Mouse (Mus musculus) skeletal muscle tissue, adult 2 months (tissue): ENCODE data around the gene Ttc9b.
A peak's percentile ranks its signal among the peaks of the same experiment; 100 is the strongest.

Experiments
- DNase-seq: peaks from one replicate; pipeline ENCODE4 v3.0.0-alpha.2; 2012; ENCODE audit warnings: low read depth, low spot score

The Ttc9b gene

DNA sequence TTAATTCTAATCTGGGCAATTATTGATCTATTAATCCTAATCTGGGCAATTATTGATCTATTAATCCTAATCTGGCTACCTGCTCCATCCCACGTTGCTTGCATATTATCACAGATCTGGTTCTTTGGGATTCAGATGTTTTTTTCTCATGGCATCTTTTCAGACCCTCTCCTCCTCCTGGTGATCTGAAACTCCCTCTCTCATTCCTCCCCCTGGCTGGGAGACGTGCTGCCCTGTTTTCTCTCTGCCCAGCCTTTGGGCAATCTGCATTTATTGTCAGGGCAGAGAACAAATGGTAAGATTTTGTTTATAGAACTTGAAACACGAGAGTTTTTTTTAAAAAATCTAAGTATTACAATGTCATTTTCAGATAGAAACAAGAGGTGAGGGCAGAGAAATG is 34.1 kb downstream of the Ttc9b start:
- DNase-seq, result no peak

DNA sequence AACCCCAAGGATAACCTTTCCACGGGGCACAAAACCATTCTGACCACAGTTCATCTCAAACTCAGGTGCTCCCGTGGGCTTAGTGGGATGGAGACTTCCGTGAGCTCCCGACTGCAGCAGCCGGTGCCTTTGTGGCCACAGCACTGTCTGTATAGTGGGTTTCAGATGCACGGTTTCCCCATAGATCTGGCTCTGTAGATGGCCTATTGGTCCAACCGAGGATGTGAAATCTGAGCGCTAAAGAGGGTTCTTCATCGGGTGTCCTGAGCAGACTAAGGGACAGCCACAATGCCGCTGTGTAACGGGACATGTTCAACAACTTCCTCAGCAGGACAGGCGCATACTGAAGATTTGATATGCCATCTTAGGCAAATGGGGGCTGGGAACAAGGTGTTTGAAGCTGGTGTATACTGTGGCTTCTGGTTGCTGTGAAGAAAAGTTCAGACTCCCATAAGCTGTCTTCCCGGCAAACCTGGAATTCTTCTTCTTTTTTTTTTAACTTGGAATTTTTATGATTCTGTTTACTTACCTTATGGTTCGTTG is 34.6 kb downstream of the Ttc9b start:
- no peak for DNase-seq

DNA sequence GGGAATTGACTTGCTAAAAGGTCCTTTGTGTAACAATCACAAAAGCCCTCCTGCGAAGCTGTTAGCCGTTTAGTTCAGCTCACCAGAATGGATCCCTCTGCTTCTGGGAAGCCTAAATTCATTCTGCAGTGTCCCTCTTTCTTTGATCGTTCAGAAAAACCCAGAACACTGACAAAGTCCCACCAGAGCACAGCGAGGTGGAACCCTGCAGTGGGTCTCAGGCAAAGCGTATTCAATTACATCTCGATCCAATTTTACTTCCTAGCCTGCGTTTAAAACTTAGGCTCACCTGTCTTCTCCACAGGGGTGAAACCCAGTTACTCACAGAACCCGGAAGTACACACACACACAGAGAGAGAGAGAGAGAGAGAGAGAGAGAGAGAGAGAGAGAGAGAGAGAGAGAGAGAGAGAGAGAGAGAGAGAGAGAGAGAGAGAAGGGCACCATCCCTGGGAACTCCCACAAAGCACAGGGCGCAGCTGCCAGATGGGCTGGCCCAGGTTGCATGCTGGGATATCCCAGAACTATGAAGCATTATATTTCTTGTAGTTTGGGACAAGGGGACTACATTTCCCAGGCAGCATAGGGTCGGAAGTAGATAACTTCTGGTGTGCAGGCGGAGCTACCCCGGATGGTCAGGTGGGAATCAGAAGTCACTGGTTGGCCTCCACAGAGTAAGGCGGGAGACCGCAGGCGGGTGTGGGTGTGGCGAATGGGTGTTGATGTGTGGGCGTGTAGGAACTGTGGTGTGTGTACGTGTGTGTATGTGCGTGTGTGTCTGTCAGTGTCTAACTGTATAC is 35.3 kb downstream of the Ttc9b start, which contains the start of gene Zfp607b:
Gene Zfp607b (plus strand): TSS at position 526 of the 798 bp plus-strand sequence.
- DNase-seq, result peak; percentile 95

DNA sequence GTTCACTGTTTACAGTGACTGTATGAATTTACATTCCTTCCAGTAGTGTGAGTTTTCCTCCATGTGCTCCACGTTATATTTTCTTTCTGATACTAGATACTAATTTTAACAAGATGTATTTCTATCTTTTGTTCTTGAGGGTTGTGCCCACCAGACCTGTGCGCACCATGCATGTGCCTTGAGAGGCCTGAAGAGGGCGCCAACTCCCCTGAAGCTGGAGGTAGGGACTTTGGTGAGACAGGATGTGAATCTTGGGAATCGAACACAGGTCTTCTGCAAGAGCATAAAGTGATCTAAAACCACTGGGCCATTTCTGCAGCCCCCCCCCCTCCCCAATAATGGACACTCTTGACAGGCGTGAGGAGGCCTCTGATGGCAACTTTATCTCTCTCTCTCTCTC is 37.4 kb downstream of the Ttc9b start:
- no peak for DNase-seq

DNA sequence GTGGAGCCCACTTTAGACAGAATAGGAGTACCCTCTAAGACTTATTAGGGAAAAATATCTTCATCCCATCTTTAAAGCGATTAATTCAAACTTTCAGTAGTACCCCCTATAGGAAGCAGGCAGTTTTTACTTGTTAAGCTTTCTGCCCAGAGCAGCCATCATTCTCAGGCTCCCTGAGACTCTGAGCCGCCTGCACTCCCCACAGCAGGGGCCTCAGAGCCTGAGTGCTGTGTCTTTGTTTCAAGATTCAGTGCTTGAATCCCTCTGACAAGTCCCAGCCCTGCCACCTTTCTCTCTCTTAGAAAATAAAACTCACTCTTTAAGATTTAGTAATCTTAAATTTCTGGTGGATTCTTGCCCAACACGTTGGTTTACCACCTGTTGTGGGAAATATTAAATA is 43.0 kb downstream of the Ttc9b start:
- no peak for DNase-seq
